Mouse (Mus musculus) megakaryocyte, embryonic 14.5 days (primary cell): ENCODE measurements around the gene Iffo2.

Experiments
- FLI1 ChIP-seq: IDR thresholded peaks from 2 replicates; pipeline ENCODE4 v1.6.1; 2012; ENCODE audit warnings: low read length, inconsistent platforms, mixed read lengths
- GATA1 ChIP-seq: IDR thresholded peaks from 3 replicates; pipeline ENCODE4 v1.6.1; 2012; ENCODE audit warnings: mixed read lengths, low read length, inconsistent platforms, borderline replicate concordance

DNA sequence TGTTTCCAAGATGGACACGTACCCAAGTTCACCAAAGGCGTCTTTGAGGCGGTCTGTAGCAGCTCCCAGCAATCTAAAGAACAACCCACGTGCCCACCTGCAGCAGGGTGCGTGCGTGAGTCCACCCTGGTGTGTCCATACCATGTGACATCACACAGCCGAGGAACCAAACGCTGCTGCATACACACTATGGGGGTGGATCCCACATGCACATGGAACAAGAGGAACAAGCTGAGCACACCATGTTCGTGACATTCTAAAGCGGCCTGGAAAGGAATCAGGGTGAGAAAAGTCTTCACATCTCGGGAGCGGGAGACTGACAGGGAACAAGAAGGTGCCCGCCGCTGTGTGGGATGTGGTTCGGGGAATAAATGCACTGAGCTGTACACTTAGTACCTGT is 38.0 kb downstream of the Iffo2 start:
- TF ChIP-seq GATA1 = no peak
- TF ChIP-seq FLI1 = no peak
